Mouse (Mus musculus) layer of hippocampus, adult 11-12 months (tissue): ENCODE measurements around the gene 2010300C02Rik.

Source experiments
- DNase-seq: peaks from one replicate; pipeline ENCODE4 v3.0.0; 2022; ENCODE audit warnings: low spot score

2010300C02Rik gene

GRCm38 (mm10) chr1:37572528-37573272, 147.2 kb downstream of the 2010300C02Rik start:
- DNase-seq: no peak

DNA sequence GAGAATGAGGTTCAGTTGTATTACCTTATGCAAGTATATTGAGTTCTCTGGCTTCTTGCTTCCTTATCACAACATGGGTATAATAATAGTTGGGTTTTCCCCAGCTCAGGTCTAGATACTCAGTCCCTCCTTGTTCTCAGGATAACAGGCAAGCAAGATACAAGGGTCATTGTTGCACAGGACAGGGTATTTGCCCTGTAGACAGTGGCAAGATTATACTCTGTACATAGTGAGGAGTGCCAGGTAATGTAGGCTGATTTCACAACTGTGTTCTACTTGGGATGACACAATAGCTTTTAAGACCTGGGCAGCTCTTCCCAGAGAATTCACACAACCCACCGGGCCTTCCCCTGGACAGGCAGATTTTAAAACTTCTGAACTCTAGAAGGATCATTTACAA, 151.5 kb downstream of the 2010300C02Rik start:
- no peak for DNase-seq

- no peak for DNase-seq
Measured at GRCm38 (mm10) chr1:37566754-37567153, 153.1 kb downstream of the 2010300C02Rik start.

- no peak for DNase-seq
Measured at GRCm38 (mm10) chr1:37566344-37566743, 153.5 kb downstream of the 2010300C02Rik start.

GRCm38 (mm10) chr1:37565396-37565795, 154.5 kb downstream of the 2010300C02Rik start:
- DNase-seq: no peak

- DNase-seq: peak; percentile 16
Measured at GRCm38 (mm10) chr1:37561955-37562354, 157.9 kb downstream of the 2010300C02Rik start.
